Mouse (Mus musculus) cerebellum, postnatal 10 days (tissue): ENCODE data around the gene Socs2.
A peak's percentile ranks its signal among the peaks of the same experiment; 100 is the strongest.

Experiments
- DNase-seq, 2 experiments: peaks; one replicate each; pipeline ENCODE4 v3.0.0; 2021; ENCODE audit warnings: mixed read lengths in 2 of 2

Socs2 gene

DNA sequence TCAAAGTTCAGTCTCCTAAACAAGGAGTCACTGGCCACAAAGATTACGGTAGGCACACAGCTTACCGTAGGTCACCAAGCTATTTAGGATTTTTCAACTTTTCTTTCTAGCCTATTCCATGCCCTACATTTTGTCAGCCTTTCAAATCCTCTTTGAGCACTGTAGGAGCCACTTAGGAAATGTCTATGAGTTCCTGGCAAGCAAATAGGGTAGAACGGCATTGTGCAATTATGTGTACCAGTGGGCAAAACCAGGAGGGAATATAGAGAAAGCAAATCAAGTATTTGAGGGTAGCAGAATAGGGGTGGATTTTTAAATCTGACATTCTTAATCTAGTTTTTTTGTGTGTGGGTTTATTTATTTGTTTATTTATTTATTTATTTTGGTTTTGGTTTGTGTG, 2.7 kb upstream of the Socs2 start:
- no peak for DNase-seq

DNA sequence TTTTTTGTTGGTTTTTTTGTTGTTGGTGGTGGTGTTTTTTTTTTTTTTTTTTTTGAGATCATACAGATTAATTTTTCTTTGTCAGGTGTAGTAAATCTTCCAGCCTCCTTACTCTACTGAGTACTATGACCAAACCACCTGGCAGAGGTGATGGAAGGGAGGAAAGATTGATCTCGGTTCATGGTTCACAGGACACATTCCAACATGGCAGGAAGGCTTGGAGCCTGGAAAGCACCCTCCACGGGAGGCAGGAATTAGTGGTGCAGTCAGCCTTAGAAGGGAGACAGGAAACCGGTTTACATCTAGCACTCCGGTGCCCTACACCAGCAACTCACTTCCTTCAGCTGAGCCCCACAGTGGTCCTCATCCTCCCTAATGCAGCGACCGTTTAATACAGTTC, 1.7 kb upstream of the Socs2 start:
- no peak for DNase-seq

DNA sequence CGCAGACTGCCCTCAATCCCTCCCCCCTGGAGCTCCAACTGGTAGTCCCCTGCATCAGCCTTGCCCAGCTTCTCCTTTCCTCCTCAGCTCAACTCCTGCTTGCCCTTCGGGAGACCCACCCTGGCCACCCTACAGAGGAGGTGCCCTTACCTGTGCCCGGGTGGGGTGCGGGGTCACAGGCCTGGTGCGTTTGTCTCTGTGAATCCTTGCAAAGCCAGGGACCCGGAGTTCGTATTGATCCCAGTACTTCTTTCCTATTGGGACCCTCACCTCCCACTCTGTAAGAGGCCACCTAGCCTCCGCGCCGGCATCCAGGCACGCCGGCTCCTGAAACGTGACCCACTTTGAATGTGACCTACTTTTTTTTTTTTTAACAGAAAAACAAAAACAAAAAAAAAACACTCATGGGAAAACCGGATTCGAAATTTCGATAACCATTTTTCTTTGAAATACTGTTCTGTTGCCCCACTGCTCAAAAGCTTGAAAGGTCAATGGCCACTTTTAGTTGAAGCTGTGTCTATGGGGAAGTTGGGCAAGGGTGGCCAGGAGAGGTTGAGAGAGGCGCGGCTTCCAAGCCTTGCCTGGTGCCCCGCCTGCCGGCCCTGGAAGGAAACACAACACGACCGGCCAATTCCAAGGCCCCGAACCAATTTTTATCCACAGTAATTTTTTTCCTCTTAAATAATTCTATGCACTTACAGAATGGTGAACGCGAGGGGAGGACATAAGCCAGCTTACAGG, 686 bp upstream of the Socs2 start:
- peak; percentile 91 for DNase-seq

DNA sequence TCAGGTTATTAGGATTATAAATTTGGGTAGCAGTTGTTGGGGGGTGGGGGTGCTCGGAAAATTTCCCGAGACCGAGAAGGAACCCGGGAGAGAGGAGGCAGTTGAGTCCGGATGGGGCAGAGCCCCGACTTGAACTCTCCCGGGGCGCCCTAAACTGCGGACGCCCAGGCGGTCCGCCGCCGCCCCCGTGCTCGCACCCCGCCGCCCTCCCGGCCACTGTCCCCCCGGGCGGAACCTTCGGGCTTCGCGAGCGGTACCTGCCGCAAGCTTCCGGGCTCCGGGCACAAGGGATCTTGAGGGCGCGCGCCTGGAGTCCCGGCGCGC, 657 bp downstream of the Socs2 start:
- DNase-seq: no peak

DNA sequence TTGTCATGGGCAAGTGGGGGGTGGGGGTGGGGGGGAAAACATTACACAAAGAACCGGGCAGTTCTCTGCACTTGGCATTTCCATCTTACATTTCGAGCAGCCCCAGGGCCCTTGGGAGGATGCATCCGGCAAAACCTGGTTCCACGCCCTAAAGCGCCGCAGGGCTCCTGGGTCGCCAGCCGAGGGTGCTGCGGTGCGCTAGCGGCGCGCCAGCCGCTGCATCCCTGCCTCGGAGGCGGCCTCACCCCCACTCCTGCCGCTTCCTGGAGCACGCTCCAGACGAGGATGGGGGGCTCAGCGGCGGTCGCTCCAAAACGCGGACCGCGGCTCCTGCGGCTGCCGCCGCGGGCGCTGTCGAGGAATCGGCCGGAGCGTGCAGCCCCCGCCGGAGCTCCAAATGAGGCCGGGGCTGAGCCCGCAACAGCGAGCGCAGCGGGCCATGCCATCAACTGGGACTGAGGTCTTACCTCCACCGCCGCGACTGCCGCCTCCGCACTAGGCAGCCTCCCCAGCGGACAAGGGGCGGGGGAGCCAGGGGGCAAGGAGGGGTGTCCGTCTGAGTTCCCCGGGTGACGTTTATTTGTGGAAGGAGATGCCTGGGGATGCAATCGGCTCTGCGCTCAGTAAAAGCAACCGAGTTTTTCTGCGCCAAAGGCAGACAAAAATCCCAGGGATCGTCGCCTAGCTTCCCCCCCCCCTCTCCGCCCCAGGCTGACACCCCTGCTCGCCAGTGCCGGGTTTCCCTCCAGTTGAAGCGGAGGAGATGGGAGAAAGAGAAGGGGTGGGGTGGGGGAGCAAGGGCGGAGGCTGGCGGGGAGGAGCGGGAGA, 1.2 kb downstream of the Socs2 start:
- peak; percentile 73 to 74 for DNase-seq

DNA sequence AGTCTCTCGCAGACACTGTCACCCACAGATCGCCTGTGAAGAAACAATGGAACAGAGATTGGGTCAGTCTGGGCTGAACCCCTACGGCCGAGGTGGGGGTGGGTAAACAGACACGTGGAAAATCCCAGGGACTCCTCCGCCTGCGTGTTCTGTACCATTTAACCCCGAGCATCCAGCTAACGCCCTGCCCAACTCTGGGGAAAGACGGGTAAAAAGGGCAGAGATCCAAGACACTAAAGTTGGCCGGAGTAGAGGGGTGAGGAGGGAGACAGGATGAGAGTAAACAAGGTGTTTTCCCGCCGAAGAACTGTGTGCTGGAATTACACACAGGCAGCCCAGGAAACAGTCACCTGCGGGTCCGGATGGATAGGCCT, 1.8 kb downstream of the Socs2 start:
- DNase-seq: peak in 1 of 2 experiments; percentile 42

DNA sequence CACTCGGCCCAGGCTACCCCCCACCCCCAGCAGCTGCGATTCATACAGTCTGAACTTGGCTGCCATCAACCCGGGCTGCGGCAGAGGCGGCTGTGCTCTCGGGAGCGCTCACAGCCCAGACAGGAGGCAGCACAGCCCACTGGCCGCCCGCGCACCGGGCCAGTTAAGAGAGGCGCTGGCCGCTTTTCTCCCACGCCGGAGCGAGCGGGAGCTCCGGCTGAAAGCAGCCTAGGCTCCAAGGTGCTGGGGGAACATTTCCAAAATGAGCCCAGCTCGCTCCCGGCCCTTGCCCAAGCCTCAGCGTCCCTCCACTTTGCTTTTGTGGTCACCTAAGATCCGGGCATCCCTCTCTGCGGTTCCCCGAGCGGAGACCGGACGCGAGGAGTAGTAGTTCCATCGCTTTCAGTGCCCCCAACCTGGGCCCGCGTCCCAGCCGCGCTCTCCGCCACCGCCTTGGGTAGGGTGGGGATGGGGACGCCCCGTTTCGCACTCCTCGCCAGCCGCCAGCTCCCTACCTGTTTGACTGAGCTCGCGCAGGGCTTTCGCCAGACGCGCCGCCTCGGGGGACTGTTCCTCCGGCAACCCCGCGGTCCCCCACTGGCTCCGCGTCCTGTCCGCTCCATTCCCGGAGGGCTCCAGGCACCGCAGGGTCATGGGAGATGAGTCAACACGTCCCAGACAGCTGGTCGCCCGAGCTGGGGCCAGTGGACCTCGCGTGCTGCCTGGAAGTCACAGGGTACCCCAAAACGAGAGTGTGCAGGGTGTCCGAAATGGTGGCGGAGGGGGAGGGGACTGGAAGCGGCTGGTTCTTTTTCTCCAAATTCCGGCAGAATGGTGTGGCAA, 2.4 kb downstream of the Socs2 start:
- DNase-seq: peak; percentile 64 to 73

DNA sequence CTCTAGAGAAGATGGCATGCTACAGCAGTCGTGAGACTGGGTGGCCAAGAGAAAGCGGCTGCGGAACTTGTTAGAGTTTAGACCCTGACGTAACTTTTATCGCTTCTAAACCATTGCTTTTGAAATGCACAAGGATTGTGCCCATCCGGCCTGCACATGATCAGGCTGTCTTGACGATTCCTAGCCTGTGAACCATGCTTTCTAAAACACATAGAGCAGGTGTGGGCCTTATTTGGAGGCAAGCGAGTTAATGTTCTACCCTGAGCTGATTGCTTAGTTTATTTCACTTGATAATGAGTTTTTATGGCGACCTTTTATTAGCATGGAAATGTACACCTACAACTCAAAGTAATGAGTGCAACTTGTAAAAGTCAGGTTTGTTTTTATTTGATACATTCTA, 5.8 kb downstream of the Socs2 start:
- no peak for DNase-seq

DNA sequence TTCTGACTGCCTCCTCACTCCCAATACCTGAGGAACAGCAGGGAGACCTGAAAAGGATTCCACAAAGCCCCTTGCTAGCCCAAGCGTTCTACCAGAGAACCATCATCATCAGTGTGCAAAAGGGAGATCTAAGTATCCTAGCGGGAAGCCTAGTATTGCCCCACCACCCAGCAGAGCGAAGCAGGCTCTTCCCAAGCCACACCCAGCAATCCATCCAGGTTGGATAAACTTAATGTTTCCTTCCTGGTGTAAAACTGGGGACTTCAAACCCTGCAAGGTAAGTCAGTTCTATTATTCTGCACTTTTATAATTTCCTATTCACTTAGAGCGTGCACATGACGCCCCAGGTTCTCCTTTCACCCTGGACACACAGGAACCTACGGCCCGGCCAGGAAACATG, 6.3 kb downstream of the Socs2 start:
- no peak for DNase-seq

DNA sequence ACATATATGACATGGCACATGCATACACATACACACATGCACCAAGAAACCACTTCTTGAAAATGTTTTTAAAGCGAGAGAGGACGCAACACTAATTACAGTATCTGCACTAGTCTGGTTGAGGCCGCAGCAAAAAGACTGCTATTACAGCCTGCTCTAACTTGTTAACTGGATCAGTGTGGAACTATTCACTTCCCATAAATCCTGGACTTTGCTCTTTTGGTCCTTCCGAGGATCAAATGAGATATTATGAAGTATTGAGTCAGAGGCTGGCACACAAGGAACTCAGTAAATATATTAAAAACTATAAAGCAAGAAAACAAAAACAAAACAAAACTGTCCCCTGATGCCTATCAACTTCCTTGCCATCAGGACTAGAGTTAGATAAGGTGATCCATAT, 6.8 kb downstream of the Socs2 start:
- DNase-seq: no peak

DNA sequence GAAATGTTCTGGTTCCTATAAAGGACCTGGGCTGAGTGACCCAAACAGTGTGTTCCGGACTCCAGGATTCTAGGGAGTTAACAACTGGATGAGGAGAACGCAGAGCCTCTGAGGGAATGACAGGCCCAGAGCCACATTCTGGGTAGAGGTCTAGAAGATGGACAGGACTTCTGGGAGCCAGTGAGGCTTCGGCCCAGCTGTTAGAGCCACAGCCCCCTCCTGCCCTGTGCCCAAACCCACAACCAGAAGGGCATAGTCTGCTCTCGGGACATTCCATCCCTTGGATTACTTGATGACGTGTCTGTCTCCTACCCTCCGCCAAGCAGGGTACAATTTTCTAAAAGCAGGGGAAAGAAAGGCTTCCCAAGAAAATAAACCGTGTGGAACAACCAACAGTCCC, 7.8 kb downstream of the Socs2 start:
- DNase-seq: no peak

DNA sequence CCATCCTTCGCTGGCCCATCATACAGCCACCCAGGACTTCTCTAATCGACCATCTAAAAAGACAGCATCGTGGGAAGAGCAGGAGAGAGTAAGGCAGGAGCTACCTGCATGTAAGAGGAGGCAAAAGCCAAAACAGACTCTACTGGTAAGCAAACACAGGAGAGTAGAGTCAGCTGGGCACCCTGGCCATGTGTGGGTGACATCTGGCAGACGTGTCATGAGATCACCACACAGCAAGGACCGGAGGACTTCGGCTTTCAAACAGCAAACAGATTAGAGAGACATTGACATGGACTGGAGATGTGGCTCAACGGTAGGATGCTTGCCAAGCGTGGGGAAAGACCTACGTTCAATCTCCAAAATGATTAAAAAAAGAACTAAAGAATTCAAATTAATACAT, 8.5 kb downstream of the Socs2 start:
- peak in 1 of 2 experiments; percentile 12 for DNase-seq

DNA sequence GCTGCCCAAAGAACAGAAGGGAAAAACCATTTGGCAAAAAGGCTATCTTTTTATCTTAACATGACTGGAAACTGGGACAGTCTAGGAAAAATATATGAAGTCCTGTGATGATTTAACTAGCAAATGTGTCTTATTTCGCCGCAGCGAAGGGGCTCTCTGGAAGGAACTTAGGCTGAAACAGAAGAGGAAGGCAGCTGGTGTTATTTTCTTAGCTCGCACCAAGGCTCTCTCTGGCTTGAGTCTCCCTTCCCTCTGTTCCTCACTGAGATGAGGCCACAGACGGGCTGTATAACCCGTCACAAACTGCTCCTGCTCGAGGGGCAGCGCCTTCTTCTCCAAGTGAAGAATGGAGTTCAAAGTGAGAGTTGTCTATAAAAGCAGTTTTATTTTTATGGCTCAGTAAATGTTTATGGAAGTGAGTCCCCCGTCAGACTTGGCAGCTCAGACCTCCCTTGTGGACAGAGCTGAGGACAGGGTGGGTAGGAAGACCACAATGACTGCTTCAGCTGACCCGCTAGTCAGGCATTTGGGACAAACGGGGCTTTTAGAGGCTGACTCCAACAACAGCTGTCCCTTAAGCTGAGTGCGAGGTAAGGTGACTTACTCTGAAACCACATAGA, 9.3 kb downstream of the Socs2 start:
- DNase-seq: no peak

DNA sequence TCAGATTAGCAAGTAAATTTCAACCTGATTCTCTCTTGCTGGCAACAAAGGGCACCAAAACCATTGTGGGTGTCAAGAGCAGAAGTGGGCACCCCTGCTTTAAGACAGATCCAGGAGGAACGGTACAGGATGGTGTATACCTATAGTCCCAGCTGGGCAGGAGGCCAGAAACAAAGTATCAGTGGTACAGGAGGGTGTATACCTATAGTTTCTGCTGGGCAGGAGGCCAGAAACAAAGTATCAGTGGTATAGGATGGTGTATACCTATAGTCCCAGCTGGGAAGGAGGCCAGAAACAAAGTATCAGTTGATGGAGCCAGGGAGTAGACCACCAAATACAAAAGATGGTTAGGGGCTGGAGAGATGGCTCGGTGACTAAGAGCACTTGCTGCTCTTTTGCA, 12.2 kb downstream of the Socs2 start:
- no peak for DNase-seq

DNA sequence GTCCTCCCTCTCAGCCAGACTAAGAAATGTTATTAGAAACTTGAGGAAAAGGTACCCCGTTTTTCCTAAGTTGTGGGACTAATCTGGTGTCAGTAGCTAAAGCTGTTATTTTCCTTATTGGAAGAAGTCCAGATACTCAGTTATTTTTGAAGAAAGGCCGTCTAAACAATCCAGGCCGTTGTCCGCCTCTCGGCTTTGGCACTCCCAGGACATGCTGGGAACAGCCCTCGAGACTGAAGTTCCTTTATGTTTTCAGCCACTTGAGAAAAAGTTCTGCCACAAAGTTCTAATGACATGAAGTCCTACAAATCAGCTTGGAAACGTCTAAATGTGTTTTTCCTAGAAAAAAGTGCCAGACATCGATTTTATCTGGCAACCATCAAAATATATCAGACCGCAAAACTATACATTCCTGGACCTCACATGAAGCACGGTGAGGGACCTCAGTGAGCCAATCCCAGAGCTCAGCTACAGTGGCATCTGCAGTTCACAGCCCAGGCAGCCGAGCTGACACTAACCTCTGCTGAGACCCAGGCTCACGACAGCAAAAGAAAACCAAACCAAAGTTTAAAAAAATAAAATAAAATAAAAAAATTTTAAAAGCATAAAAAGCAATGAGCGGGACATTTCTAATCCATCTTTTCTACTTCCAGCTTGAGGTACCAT, 17.2 kb downstream of the Socs2 start:
- DNase-seq: no peak

DNA sequence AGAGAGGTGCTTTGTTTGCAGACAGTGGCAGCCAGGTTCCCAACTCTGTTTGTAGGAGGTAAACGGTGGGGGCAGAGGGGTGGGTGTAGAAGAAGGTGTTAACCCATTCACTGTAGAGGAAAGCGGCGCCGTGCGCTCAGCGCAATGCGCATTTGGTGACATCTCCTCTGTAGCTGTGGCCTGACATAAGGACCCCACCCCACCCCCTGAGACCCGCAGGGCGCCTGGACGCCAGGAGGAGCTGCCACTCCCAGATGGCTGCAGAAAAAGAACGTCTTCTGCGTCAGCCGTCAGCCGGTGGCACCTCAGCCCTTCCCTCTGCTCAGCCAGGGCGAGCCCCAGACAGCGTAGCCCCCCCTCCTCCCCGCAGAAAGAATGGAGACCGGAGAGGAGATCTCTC, 18.5 kb downstream of the Socs2 start:
- DNase-seq: peak; percentile 60 to 68

DNA sequence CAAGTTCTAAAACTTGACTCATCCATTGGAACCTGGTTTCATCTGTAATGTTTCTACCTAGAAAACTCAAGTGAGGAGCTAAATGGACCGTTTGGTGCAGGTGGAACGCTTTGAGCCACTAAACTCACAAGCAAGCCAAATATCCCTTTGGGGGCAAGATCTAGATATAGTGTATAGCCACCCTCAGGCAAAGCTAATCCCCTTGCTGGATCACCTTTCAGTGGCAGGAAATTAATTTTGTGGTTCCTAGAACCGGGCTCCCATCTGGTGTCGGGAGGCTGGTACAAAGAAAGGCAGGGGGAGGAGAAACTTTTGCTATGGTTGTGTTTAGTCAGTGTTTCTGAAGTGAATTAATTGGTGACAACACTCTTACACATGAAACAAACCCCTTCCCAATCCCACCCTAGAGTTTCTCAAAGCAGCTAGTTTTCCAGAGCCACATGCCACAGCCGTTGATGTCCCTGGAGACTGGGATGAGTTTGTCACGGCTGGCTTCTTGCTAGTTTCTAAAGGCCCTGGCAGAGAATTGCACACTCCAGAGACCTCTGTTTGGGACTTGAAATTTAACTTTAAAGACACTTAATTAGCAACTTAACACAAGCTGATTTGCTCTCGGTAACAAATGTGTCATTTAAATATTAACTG, 19.7 kb downstream of the Socs2 start:
- DNase-seq: no peak

DNA sequence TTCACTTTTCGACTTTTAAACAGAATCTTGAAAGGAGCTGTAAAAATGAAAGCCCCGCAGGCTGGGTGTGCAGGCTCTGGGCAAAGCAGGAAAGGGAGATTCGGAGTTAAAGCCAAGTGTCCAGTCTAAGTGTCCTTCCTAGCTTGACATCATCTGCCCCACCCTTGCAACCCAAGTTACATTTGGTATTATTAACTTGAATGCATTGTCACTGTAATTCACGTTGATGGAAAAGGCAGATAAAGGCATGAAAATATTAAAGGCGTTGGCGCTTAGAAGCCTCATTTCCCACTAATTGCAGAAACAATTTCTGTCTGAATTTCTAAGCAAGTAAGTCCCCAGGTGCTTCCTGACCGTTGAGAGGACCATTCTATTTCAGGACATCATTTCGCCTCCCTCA, 20.6 kb downstream of the Socs2 start:
- no peak for DNase-seq

DNA sequence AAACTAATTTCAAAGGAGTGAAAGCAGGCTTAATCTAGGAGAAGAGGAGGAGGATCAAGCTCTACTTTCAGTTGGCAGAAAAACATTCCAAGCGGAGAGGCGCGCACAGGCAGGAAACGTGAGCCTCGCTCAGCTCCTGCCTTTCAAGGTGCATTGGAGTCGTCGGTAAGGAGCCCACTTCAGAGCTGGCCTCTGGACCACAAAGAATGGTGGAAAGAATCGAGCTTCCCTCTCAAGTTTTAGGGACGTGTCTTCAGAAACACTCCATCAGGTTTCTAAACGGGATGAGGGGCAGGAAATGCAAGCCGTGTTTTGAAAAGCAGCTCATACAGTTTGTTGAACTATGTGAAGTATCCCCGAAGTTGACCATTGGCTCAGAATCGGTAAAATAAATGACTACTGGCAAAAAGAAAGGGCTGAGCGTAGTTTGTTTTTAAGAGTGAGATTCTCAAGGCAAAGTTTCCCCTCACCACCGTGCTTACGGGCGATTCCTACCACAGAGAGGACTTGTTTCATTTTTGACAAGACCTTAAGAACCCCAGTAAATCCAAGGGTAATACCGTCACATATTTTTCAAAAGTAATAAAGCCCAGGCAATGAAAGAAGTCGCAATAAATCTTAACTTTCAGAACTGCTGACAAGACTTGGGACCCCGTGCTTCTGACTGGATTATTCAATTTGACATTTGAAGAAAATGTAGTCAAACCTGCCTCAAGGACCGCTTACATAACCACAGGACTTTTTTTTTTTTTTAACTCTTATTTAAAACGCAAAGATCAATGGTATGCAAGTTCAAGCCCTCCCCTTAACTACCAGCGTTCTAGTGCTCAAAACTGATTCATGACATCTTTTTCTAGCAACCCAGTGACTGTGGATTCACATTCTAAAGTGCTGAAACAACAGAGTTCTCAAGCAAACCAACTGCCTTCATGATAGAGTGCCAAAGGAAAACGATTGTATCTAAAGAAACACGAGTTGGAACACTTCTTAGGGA, 21.9 kb downstream of the Socs2 start:
- no peak for DNase-seq

DNA sequence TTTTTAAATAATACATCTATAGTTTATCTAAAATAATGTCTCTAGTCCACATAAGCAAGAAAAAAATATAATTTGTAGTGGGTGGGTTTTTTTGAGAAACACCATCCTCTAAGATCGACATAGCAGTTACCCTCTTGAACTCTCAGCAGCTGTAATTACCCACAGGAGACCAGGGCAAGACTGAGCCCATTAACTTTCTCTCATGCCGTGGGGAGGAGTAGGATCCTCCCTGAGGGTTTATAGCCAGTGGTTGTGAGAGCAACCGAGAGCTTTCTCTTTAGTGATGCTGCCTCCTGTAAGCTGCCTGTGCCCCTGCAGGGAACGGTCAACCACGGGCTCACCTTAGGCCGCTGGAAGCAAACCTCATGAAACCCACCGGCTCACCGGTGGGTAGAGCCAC, 24.9 kb downstream of the Socs2 start:
- no peak for DNase-seq

DNA sequence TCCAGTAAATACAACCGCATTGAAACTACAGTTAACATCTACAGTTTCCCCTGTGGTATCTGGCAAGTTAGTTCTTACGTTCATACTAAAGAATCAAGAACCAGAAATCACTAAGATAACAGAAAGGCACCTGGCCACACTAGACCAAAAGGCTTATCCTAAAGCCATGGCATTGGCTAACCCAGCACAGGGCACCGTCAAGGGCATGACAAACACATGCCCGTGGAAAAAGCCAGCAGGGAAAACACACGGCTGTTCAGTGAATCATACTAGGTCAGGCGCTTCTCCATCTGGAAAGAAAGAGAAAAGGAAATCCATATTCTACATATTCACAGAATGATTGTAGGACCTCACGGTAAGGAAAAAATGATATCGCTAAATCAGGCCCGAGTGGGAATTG, 26.1 kb downstream of the Socs2 start:
- DNase-seq: no peak
